Mouse (Mus musculus): ENCODE measurements at regions not wholly inside any gene's neighbourhood (a gene's known extent, or its start where the extent isn't known, plus 50 kb on each side); places are given as distances from the start of the nearest gene placed in this dataset.

- no peak for DNase-seq (ENCODE audit: low read depth, low spot score)
These were observed 108.6 kb upstream of the Tmc3 start for GRCm38 (mm10) chr7:83476161-83476495.

GRCm38 (mm10) chr7:83476861-83477260 is 107.9 kb upstream of the Tmc3 start:
- DNase-seq (ENCODE audit: low read depth, low spot score), result no peak

GRCm38 (mm10) chr7:83477661-83478121 is 107.0 kb upstream of the Tmc3 start:
- no peak for DNase-seq (ENCODE audit: low read depth, low spot score)

DNA sequence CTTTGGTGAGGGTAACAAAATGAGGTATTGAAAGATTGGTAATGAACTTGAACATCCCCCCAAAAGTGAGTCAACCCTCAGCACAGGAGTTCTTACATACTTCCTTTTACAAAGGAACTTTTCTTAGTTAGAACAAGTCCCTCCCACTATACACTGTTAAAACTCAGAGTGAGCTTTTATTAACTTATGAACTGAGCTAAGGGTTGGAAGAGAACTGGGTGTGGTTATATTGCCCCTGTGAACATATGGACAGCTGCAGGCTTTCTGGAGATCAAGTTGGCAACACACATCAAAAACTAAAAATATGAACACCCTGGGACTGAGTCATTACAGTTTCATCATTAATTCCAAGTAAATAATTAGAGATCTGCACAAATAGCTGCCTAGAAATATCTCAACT is 103.1 kb upstream of the Tmc3 start:
- no peak for DNase-seq (ENCODE audit: low read depth, low spot score)

DNA sequence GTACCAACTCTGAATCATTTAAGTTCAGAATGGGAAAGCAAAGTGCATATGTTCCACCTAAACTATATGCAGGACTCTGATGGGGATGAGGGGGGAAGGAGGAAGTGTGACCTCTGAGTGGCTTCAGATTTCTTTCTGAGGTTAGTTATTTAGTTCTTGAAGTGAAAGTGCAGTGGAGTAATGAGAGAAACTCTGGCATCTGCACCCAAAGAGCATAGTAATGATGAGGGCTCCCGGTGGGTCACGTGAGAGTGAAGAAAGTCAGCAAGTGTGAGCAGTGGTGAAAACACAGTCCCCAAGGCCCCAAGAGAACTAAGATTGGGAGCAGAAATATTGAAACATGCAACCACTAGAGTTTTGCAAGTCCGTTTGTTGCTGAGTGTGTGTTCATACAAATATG is 102.5 kb upstream of the Tmc3 start:
- no peak for DNase-seq (ENCODE audit: low read depth, low spot score)

- no peak for DNase-seq (ENCODE audit: low read depth, low spot score)
These were observed 101.9 kb upstream of the Tmc3 start for GRCm38 (mm10) chr7:83482671-83483304.

- no peak for DNase-seq (ENCODE audit: low read depth, low spot score)
These were observed 98.5 kb upstream of the Tmc3 start for GRCm38 (mm10) chr7:83486156-83486750.

DNA sequence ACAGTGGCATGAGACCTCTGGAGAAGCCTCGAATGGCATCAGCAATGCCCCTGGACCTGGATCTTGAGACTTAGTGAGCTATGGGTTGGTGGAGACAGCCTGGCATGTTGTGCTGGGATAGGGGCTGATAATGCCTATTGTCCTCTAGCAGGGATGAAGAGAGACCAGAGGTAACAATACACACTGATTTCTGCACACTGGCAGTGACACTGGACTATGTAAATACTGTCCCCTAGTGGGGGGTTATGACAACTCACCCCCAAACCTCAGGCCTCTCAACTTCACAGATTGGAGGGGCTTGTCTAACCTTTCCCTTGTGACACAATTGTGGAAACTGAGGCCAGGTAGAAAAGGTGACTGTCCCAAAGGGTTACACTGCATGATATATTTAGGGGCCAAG is 94.9 kb upstream of the Tmc3 start:
- no peak for DNase-seq (ENCODE audit: low read depth, low spot score)

GRCm38 (mm10) chr7:83504996-83505645 is 79.6 kb upstream of the Tmc3 start:
- DNase-seq (ENCODE audit: low read depth, low spot score), result peak; percentile 2

DNA sequence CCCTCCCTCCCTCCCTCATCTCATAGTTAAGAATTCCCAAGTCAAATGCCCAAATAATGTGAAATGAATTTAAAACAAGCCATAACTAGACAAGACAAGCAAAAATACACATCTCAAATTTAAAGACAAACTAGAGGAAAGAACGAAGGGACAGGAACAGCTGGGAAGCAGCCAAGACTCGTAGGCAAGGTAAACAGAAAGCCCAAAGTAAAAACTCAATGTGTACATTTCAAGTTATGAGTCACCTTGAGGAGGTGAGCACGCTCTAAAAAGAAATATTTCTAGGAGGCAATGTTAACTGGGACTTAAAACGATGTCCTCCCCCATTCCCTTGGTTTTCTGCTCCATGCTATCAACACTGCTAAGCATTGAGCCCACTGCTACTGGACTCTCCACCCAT is 68.4 kb upstream of the Tmc3 start:
- DNase-seq (ENCODE audit: low read depth, low spot score), result no peak

GRCm38 (mm10) chr7:83521511-83521910 is 63.2 kb upstream of the Tmc3 start:
- DNase-seq (ENCODE audit: low read depth, low spot score), result no peak

All from skeletal muscle tissue, adult 2 months (tissue).